Mouse (Mus musculus) CH12.LX (cell line): ENCODE results near the gene Aes.

ENCODE experiments used
- CTCF ChIP-seq, 2 experiments: IDR thresholded peaks in 1 of 2; conservative IDR thresholded peaks in 1 of 2; 2 replicates each; pipeline ENCODE4 v1.5.1; 2011 to 2012; ENCODE audit warnings: low read depth in 2 of 2, low read length in 2 of 2, improper control_type of control experiment in 1 of 2, inconsistent platforms in 1 of 2, mild to moderate bottlenecking in 1 of 2, moderate library complexity in 1 of 2
- NRF1 ChIP-seq: IDR thresholded peaks from 2 replicates; pipeline ENCODE4 v1.6.1; 2014; ENCODE audit warnings: low read depth, mild to moderate bottlenecking, inconsistent platforms, low read length, improper control_type of control experiment, moderate library complexity
- POLR2A ChIP-seq: IDR thresholded peaks from 2 replicates; pipeline ENCODE4 v1.6.1; 2011; ENCODE audit warnings: low read depth, mild to moderate bottlenecking, improper control_type of control experiment, low read length
- RCOR1 ChIP-seq: conservative IDR thresholded peaks from 2 replicates; pipeline ENCODE4 v1.6.1; 2012; ENCODE audit warnings: low read depth, mild to moderate bottlenecking, inconsistent platforms, low read length, improper control_type of control experiment
- SMC3 ChIP-seq: IDR thresholded peaks from 2 replicates; pipeline ENCODE4 v1.6.1; 2011; ENCODE audit warnings: low read depth, low read length, improper control_type of control experiment

DNA sequence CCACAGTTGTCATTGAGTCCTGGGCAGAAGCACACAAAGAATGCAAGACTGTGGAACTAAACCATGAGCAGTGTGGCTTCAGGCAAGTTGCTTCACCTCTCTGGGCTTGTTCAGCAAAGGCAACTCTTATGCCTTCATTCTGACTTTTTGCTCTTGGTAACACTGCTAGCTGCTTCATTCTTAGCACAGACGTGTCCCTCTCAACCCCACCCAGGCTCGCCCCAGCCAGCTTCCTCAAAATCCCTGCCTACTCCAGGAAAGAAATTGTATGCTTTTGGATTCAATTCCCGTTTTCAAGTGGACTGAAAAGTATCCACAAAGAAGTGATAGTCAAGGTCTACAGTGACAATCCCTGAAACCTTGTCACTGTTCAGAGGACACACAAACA, 39.3 kb upstream of the Aes start:
- TF ChIP-seq RCOR1 (no peak), CTCF (conservative IDR thresholded peaks at IDR 0.05 in 1 of 2, IDR thresholded peaks at IDR 0.05 in 1 of 2; ENCODE audit: low read depth in 2 of 2, low read length in 2 of 2) (no peak), POLR2A (no peak), SMC3 (no peak), NRF1 (no peak)
